Comparison of ENCODE assay signal across 8 mouse cellular contexts in genomic region chr10:59970450-59971062, GRCm38 (mm10). TPM values are rescaled to one million over a fixed set of nuclear protein-coding genes. Genes with fewer than 3 reads are reported as not detected.
DNase-seq lines count a peak whose midpoint lies in the region; ATAC-seq and TF ChIP-seq lines count a peak whose summit lies in the region.

No protein-coding gene starts in this region.

- peak overlapping the region; percentile 71 for H3K4me2 ChIP-seq in lung, postnatal 0 days (replicated peaks; ENCODE audit: low read depth, low read length)

- 22% methylated on average over 6 of the region's 6 CpGs for WGBS in lung, postnatal 0 days

- H3K27me3 ChIP-seq in lung, postnatal 0 days (replicated peaks; ENCODE audit: insufficient read depth, low read length) = no peaks in the 10 kb centered on the region

- TF ChIP-seq CTCF in lung, postnatal 0 days (IDR thresholded peaks at IDR 0.05) = no peak

- no peaks in the 10 kb centered on the region for H3K9me3 ChIP-seq in lung, postnatal 0 days (ENCODE audit: low read length)

- H3K9ac ChIP-seq in lung, postnatal 0 days (replicated peaks; ENCODE audit: low read depth) = peak overlapping the region; percentile 72

- H3K4me3 ChIP-seq in lung, postnatal 0 days (ENCODE audit: low read depth, low read length) = peak overlapping the region; percentile 39; the same call in 1 of the 2 replicates

- TF ChIP-seq EP300 in lung, postnatal 0 days (IDR thresholded peaks at IDR 0.05) = no peak

- no peak for ATAC-seq in lung, postnatal 0 days
- ATAC-seq in activated CD4-positive, CD25-positive, alpha-beta regulatory T cell, adult 4 months = no peak

- H3K27ac ChIP-seq in lung, postnatal 0 days (ENCODE audit: low read length) = peak overlapping the region; percentile 99

- H3K36me3 ChIP-seq in lung, postnatal 0 days (ENCODE audit: insufficient read depth, low read length) = no peaks in the 10 kb centered on the region

- peaks cover 24% of the 10 kb centered on the region for H3K4me1 ChIP-seq in lung, postnatal 0 days (ENCODE audit: insufficient read depth, low read depth, low read length)

- intact Hi-C loops in heart, postnatal 10 days (cut with DNase I) = no loop called here

- DNase-seq in cerebellum, adult 8-10 months = peak; percentile 39
- no peak for DNase-seq in cerebellum, postnatal 36 days
- DNase-seq in MN1 (ENCODE audit: low spot score) = peak; percentile 50
- DNase-seq in heart, postnatal 10 days = peak; percentile 53 to 57
- DNase-seq in lung, postnatal 0 days (ENCODE audit: low spot score) = peak; percentile 74
- no peak for DNase-seq in retina, postnatal 1 day
- DNase-seq in cerebellum, postnatal 25 days = no peak

RNA-seq across cellular contexts. Expression of gene Ddit4, which starts 18.9 kb away (rescaled TPM):
- 100 to 1,000 TPM in 1 of 2 experiments, 10 to 100 TPM in 1; 65.8 to 116 TPM for total RNA-seq in heart, postnatal 10 days (2021)
- polyA plus RNA-seq in lung, postnatal 0 days (2015; fragmentation: Nextera tagmentation; extraction: Ambion mirVana) = 21.2 and 28.1 TPM in 2 replicates
- polyA plus RNA-seq in activated CD4-positive, CD25-positive, alpha-beta regulatory T cell, adult 4 months (2017; shearing (Covaris generic)) = 10 to 100 TPM; 17.5 to 31.2 TPM

RNA-seq across cellular contexts. Expression of gene Ascc1, which starts 32.0 kb away (rescaled TPM):
- total RNA-seq in heart, postnatal 10 days (2021) = 10 to 100 TPM; 20.8 to 22.8 TPM
- polyA plus RNA-seq in lung, postnatal 0 days (2015; fragmentation: Nextera tagmentation; extraction: Ambion mirVana) = 47.2 and 50.0 TPM in 2 replicates
- 10 to 100 TPM; 49.6 to 50.2 TPM for polyA plus RNA-seq in activated CD4-positive, CD25-positive, alpha-beta regulatory T cell, adult 4 months (2017; shearing (Covaris generic))

RNA-seq across cellular contexts. Expression of gene Anapc16, which starts 32.4 kb away (rescaled TPM):
- total RNA-seq in heart, postnatal 10 days (2021) = 10 to 100 TPM; 73.8 to 83.7 TPM
- polyA plus RNA-seq in lung, postnatal 0 days (2015; fragmentation: Nextera tagmentation; extraction: Ambion mirVana) = 105 and 117 TPM in 2 replicates
- 100 to 1,000 TPM in 1 of 2 experiments, 10 to 100 TPM in 1; 89.7 to 110 TPM for polyA plus RNA-seq in activated CD4-positive, CD25-positive, alpha-beta regulatory T cell, adult 4 months (2017; shearing (Covaris generic))

Comparison
In these comparisons a context has a peak if more than half of its experiments do, and no peak if none do; other contexts are left out.
1. DNase-seq: peak in cerebellum, adult 8-10 months (single experiment), MN1 (single experiment), heart, postnatal 10 days (2 of 2) and lung, postnatal 0 days (single experiment); none in cerebellum, postnatal 36 days (0 of 2), retina, postnatal 1 day (single experiment) and cerebellum, postnatal 25 days (0 of 2).